22 mouse cellular contexts compared by ENCODE assay signal in genomic region chr4:118033026-118033425, GRCm38 (mm10).
"Had no signal": no experiment of that assay in that cellular context is flagged by ENCODE, and none has a peak within 500 bp of the region (broad histone marks: within the 10 kb centered on the region; RNA-seq: fewer than 3 reads in every experiment).

No protein-coding gene starts in this region.

- ATAC-seq: hindbrain, postnatal 0 days; inflammation-experienced regulatory T-cells, adult 6 months; midbrain, embryonic 15.5 days had no signal

- H3K36me3 ChIP-seq: limb, embryonic 15.5 days; liver, embryonic 13.5 days; midbrain, embryonic 12.5 days; midbrain, embryonic 15.5 days; neural tube, embryonic 12.5 days; neural tube, embryonic 15.5 days; stomach, embryonic 15.5 days had no signal

- H3K4me2 ChIP-seq: limb, embryonic 12.5 days; limb, embryonic 15.5 days; liver, embryonic 13.5 days; lung, embryonic 14.5 days; midbrain, embryonic 12.5 days; midbrain, embryonic 15.5 days; neural tube, embryonic 12.5 days; neural tube, embryonic 15.5 days; stomach, embryonic 15.5 days had no signal

- H3K4me3 ChIP-seq: limb, embryonic 12.5 days; limb, embryonic 15.5 days; liver, embryonic 13.5 days; megakaryocyte, embryonic 14.5 days; midbrain, embryonic 12.5 days; midbrain, embryonic 15.5 days; neural tube, embryonic 12.5 days; neural tube, embryonic 15.5 days; stomach, embryonic 15.5 days had no signal

- H3K9ac ChIP-seq: limb, embryonic 12.5 days; limb, embryonic 15.5 days; liver, embryonic 13.5 days; lung, embryonic 14.5 days; midbrain, embryonic 12.5 days; midbrain, embryonic 15.5 days; neural tube, embryonic 12.5 days; neural tube, embryonic 15.5 days; stomach, embryonic 15.5 days had no signal

- H3K27me3 ChIP-seq: limb, embryonic 12.5 days; limb, embryonic 15.5 days; liver, embryonic 13.5 days; megakaryocyte, embryonic 14.5 days; midbrain, embryonic 12.5 days; midbrain, embryonic 15.5 days; neural tube, embryonic 12.5 days; neural tube, embryonic 15.5 days; stomach, embryonic 15.5 days had no signal

- DNase-seq: kidney, adult 11 months; kidney, postnatal 14 days; left cerebral cortex, postnatal 4 days; liver, embryonic 13.5 days; lung, embryonic 14.5 days; lung, postnatal 10 days; lung, postnatal 36 days; retina, postnatal 1 day; right cerebral cortex, postnatal 25 days; spleen, adult 18-20 months; thymus, adult 18-20 months; thymus, postnatal 36 days had no signal

- H3K27ac ChIP-seq: hindbrain, postnatal 0 days; limb, embryonic 12.5 days; limb, embryonic 15.5 days; liver, embryonic 13.5 days; midbrain, embryonic 12.5 days; midbrain, embryonic 15.5 days; neural tube, embryonic 12.5 days; neural tube, embryonic 15.5 days; stomach, embryonic 15.5 days had no signal

- H3K9me3 ChIP-seq: limb, embryonic 12.5 days; limb, embryonic 15.5 days; liver, embryonic 13.5 days; midbrain, embryonic 12.5 days; midbrain, embryonic 15.5 days; neural tube, embryonic 12.5 days; neural tube, embryonic 15.5 days; stomach, embryonic 15.5 days had no signal
